Mouse (Mus musculus): Measurements from ENCODE around the gene Slc25a43.

- no peak for TF ChIP-seq CTCF (IDR thresholded peaks at IDR 0.05; ENCODE audit: control insufficient read depth, insufficient read depth, insufficient replicate concordance, low read depth, low read length)
- no peak for TF ChIP-seq POLR2A (IDR thresholded peaks at IDR 0.05; ENCODE audit: control insufficient read depth, low read depth, low read length)
Measured at GRCm38 (mm10) chrX:36794571-36794970, 51.1 kb downstream of the Slc25a43 start.

All from testis, adult 2 months (tissue).